Mouse (Mus musculus): Measurements from ENCODE around the gene Chtop. TPM values are rescaled to one million over a fixed set of nuclear protein-coding genes. Genes with fewer than 3 reads are reported as not detected.

The Chtop gene
- total RNA-seq, 1 experiment from 2014 or later: 108 TPM

DNA sequence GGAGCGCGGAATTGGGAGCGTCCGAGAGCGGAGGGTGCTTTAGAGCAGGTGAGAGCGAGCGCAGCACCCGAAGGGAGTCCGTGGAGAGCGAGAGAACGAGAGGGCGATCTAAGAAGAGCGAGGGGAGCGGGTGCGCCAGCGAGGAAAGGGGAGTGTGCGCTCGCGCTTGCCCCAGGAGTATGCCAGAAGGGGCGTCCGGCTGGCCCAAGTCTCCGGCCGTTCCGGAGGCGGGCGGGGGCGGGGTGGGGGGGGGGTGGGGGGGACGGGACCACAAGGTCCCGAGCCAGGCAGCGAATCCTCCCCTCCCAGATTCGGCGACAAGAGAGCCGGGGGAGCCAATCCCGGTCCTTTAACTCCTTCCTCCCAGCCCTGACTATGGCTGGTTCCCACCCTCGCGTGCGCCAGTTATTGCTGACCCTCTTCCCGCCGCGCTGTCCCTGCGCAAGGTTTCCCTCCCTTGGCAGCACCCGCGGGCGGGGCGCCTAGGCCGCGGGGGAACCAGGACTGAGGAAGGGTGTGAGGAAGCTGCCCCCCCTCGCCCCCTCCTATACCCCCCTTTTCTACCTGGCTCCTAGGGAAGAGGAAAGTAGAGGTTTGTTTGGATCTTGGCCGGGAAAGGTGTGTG is 43.5 kb downstream of the Chtop start, which contains the start of gene Npr1:
Npr1 (minus strand) TSS at position 181 of the 625 bp plus-strand sequence.
- DNase-seq: peak; percentile 83

DNA sequence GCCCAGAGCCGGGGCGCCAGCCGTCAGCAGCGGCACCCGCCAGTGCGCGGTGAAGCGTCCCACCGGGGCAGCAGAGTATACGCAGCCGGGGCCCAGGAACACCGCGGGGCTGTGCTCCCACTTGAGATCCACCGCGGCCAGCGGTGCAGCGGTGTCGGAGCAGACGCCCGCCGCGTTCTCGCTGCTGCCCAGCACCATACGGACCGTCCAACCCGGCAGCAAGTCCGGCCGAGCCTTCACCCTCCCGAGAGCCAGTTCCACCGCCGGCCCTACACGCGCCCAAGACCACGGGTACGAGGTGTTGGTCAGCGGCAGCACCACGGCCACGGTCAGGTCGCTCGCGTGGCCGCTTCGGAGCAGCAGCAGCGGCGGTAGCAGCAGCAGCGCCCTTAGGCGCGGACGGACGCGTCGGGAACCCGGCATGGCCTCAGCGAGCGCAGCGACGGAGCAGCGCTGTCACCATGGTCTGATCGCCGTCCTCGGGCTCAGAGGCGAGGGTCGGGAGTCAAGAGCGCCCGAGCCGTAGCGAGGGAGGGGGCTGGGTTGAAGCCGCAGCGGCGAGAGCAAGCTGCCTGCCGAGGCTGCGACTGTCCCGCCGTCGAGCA is 44.1 kb downstream of the Chtop start:
- DNase-seq: peak; percentile 59

DNA sequence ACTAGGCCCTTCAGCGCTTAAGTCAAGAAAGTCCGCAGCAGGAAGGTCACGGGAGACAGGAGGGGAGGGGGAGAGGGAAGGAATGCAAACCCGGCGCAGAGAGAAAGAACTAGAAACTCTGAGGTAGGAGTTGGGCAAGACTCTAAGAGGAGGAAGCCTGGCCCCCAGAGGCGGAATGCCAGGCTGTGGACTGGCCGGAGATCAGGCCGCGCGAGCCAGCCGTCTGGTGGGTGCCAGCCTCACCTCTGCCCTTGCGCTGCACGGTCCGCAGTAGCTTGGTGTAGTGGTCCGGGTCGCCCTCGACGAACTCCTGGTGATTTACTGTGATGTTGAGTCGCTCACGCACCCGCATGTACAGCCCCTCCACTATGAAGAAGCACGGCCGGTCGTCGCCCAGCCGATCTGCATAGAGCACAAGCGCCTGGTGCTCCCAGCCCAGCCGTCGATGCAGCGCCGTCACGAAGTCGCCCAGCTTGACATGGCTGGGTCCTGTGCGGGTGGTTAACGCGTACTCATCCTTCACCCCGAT is 44.7 kb downstream of the Chtop start:
- DNase-seq: peak; percentile 81

DNA sequence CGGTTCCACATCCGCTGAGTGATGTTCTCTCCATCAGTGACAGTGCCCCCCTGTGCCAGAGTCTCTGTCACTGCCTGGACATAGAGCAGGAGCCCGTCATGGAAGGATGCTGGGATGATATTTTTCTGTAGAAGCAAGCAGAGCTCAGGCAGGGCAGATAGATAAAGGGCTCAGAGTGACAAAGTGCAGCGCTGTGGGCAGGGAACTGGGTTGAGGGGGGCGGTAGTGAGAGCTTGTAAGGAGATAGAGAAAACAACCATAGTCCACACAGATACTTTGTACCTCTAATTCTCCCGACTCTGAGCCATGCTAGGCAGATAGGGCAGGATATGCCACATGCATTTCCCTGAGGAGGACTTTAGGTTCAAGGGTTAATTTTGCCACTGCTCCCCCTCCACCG is 46.7 kb downstream of the Chtop start:
- DNase-seq: peak; percentile 42

DNA sequence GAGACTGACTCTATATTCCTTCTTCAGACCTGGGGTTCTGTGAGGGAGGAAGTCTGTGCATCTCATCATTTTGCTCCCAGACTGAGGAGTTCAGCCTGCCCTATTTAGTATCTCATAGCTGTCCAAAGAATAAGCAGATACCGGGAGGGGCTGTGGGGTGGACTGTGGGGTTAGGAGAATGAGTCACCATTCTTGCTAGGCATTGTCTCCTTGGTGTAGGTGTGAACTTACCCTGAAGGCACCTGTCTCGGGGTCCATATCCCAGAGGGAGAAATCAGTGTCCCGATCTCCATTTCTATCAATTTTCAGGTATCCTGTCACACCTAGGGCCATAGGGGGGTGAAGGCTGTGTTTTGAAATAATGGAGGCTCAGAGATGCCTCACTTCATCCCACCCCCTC is 47.4 kb downstream of the Chtop start:
- no peak for DNase-seq

DNA sequence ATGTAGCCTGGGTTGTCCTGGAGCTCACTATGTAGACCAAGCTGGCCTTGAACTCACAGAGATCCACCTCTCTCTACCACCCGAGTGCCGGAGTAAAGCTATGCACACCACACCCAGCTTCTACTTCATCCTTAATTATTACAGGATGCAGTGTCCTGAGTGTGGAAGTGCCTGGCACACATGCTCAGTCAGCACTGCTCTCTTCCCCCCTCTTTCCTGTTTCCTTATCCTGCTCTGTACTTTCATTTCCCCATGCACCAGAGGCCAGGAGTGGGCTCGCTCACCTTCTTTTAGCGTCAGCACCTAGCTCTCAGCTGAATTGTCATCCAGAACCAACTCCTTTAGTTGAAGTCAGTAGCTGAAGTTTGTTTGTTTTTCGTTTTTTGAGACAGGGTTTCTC is 49.0 kb downstream of the Chtop start:
- no peak for DNase-seq

DNA sequence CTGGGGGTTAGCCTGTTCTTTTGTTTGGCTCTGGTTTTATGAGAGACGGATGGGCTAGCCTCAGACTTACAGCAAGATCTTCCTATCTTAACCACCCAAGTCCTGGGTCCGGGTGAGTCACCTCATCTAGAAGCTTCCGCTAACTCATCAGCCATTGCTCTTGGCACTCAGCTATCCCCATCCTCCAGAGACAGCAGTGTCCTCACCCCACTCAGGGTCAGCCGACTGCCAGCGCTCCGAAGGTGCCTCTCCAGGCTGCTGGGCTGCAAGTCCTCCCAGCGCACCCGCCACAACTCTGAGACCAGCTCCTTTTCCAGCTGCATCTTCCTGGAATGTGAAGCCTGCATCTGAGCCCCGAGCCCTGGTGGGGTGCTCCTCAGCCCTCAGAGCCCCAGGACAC is 49.6 kb downstream of the Chtop start:
- no peak for DNase-seq

DNA sequence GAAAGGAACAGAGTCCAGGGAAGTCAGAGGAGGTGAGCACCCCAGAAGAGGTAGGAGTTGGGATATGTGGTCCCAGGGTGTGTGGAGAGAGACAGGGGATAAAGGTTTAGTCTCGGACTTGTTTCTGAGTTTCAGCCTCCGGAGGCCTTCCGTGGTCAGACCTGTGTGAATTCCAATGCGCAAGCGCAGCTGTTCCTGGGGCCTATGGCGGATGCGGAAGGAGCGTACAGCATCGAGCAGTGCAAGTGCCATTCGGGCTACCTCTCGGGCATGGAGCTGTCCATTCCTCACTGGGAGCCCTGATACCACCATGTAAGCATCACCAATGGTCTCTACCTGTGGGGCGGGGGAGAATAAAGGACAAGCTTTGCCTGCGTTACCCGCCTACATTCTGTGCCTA is 54.4 kb downstream of the Chtop start:
- DNase-seq: no peak

DNA sequence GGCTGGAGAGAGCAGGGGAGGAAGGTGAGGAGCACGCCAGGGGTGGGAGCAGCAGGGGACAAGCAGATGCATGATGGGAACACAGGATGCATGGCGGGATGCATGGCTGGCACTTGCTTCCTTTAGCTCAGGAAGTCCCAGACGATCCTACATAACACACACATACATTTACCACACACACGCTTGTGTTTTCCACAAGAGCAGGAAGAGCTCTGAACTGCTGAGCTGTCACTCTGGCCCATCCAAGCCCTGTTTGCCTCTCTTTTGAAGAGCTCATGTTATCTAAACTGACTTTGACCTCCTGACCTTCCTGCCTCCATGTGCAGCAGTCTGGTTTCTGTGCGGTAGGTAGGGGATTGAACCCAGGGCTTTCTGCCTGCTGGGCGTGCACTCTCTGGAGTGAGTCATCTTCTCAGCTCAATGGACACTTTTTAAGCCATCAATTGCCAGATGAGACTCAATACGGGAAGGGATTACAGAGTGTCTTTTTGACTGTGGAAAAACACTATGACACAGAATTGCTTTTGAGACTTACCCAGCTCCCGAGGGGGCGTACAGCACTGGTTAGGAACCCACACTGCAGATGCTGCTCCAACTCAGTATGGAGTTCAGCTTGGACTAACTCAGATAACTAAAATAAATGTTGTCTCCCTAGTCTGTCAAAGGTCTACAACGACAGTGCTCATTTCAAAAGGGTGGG is 57.8 kb downstream of the Chtop start:
- no peak for DNase-seq

DNA sequence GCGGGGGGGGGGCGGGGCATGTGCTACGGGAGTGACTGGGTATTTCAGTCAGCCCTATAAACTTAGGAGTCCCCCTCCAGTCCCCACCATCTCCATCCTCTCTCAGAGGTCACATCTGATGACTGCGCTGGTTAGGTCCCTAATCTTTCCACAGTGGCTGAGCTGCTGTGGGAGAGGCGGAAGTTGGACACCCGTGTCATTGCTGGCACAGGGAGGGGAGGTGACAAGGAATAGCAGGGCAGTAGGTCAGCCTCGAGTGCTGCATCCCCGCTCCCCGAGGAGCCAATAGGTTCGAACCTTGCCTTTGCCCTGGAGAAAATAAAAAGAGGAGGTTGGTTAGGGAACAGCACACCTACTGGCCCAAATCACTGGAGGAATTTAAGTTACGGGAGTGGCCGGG is 58.4 kb downstream of the Chtop start:
- no peak for DNase-seq

Other genes with a start within 250 kb of the Chtop start
- gene Dennd4b, start 244.3 kb downstream of the Chtop start, total RNA-seq (2021): 6.9 and 12.3 TPM in 2 replicates
- 66.4 and 76.6 TPM in 2 replicates for gene Gatad2b, start 216.3 kb downstream of the Chtop start, total RNA-seq (2021)
- 73.1 and 86.4 TPM in 2 replicates for gene Slc27a3, start 119.6 kb downstream of the Chtop start, total RNA-seq (2021)
- gene Ints3, start 75.9 kb downstream of the Chtop start, total RNA-seq (2021): 59.5 and 62.4 TPM in 2 replicates
- gene Npr1, start 43.6 kb downstream of the Chtop start, total RNA-seq (2021): 120 and 132 TPM in 2 replicates
- 54.7 and 66.2 TPM in 2 replicates for gene Ilf2, start 33.4 kb downstream of the Chtop start, total RNA-seq (2021)
- 46.1 and 49.2 TPM in 2 replicates for gene Snapin, start 18.5 kb downstream of the Chtop start, total RNA-seq (2021)
- 294 and 337 TPM in 2 replicates for gene S100a1, start 4.9 kb upstream of the Chtop start, total RNA-seq (2021)
- gene S100a13, start 4.9 kb upstream of the Chtop start, total RNA-seq (2021): 75.0 and 84.7 TPM in 2 replicates
- 0.56 and 0.85 TPM in 2 replicates for gene S100a14, start 17.4 kb upstream of the Chtop start, total RNA-seq (2021)
- gene S100a16, start 27.8 kb upstream of the Chtop start, total RNA-seq (2021): 63.6 and 71.4 TPM in 2 replicates
- not detected in 2 replicates for gene S100a3, start 51.1 kb upstream of the Chtop start, total RNA-seq (2021)
- gene S100a2, start 80.7 kb upstream of the Chtop start, total RNA-seq (2021): not detected in 2 replicates
- not detected in 2 replicates for gene Gm42674, start 92.4 kb upstream of the Chtop start, total RNA-seq (2021)
- gene S100a4, start 94.3 kb upstream of the Chtop start, total RNA-seq (2021): 9.6 and 18.7 TPM in 2 replicates
- gene S100a5, start 99.0 kb upstream of the Chtop start, total RNA-seq (2021): not detected in 2 replicates
- 54.3 and 59.5 TPM in 2 replicates for gene S100a6, start 103.4 kb upstream of the Chtop start, total RNA-seq (2021)
- gene S100a7a, start 144.5 kb upstream of the Chtop start, total RNA-seq (2021): not detected in 2 replicates
- gene S100a8, start 159.5 kb upstream of the Chtop start, total RNA-seq (2021): 11.8 and 25.3 TPM in 2 replicates
- gene S100a9, start 186.2 kb upstream of the Chtop start, total RNA-seq (2021): 12.2 and 30.5 TPM in 2 replicates
- gene Pglyrp4, start 217.4 kb upstream of the Chtop start, total RNA-seq (2021): not detected in 2 replicates

Data from adrenal gland, postnatal 14 days (tissue).